Mouse (Mus musculus): ENCODE measurements around the gene Med19. TPM values are rescaled to one million over a fixed set of nuclear protein-coding genes. Genes with fewer than 3 reads are reported as not detected.
"Not testable (repeated sequence)": the region's sequence is repeated elsewhere in the genome, so short reads cannot be mapped to it uniquely, and the experiment has no call there.

The Med19 gene
- polyA plus RNA-seq, 1 experiment from 2014 or later = 28.8 TPM

GRCm38 (mm10) chr2:84669828-84670568 lies 8.2 kb upstream of the Med19 start:
- H3K27me3 ChIP-seq (replicated peaks) = no peaks in the 10 kb centered on the region
- 3% methylated on average over 39 of the region's 39 CpGs for WGBS
- ATAC-seq (ENCODE audit: insufficient number of reproducible peaks, low FRiP score) = peak; percentile 62

DNA sequence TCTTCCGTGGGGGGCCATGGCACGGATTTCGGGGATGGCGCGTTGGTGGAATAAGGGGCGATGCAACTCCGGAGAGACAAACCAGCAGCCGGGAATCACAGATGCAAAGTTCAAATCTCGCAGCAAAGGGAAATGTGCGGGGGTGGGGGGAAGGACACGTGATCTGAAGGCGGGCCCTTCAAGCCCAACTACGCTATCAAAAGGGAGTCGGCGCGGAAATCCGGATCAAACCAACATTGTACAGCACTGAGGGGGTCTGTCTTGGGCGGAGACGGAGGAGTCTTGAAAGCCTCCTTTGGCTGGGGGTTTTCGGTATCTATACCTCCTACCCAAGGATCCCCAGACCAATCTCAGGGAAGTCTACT lies 7.7 kb upstream of the Med19 start, which contains the start of gene Selenoh:
Gene Selenoh, minus strand, starts transcription at position 202 of the 365 bp plus-strand sequence.
- peaks cover 51% of the 10 kb centered on the region for H3K36me3 ChIP-seq
- H3K9me3 ChIP-seq (replicated peaks) = no peaks in the 10 kb centered on the region
- WGBS = 0% methylated on average over 20 of the region's 20 CpGs
- peaks cover 14% of the 10 kb centered on the region for H3K4me1 ChIP-seq (replicated peaks)
- H3K27me3 ChIP-seq (replicated peaks) = no peaks in the 10 kb centered on the region
- peak within 1 kb of the TSS; percentile 80 for H3K4me3 ChIP-seq
- peak within 1 kb of the TSS; percentile 83 for H3K9ac ChIP-seq
- H3K4me2 ChIP-seq = peak within 1 kb of the TSS; percentile 84
- peak within 1 kb of the TSS; percentile 92 for H3K27ac ChIP-seq (ENCODE audit: poor library complexity, severe bottlenecking)
- peak; percentile 91 for ATAC-seq (ENCODE audit: insufficient number of reproducible peaks, low FRiP score)

More at GRCm38 (mm10) chr2:84669828-84670568, 8.2 kb upstream of the Med19 start:
- Histone ChIP-seq H3K9me3 (replicated peaks) (no peaks in the 10 kb centered on the region), H3K4me3 (peak overlapping the region; percentile 80), H3K27ac (ENCODE audit: poor library complexity, severe bottlenecking) (peak overlapping the region; percentile 92), H3K9ac (peak overlapping the region; percentile 83), H3K36me3 (peaks cover 46% of the 10 kb centered on the region), H3K4me1 (replicated peaks) (peaks cover 14% of the 10 kb centered on the region), H3K4me2 (peak overlapping the region; percentile 84)

DNA sequence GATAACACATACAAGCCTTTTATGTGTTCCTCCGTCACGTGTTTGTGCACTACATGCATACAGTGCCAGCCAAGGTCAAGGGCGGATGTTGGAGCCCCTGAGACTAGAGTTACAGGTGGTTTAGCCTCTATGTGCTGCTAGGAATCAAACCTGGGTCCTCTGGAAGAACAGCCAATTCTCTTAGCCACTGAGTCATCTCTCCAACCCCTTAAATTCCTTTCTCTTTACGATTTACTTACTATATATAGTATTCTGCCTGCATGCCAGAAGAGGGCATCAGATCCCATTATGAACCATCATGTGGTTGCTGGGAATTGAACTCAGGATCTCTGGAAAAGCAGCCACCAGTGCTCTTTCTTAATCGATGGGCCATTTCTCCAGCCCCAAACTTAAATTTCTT lies 6.7 kb upstream of the Med19 start:
- H3K9me3 ChIP-seq (replicated peaks); H3K4me2 ChIP-seq; H3K9ac ChIP-seq; H3K4me3 ChIP-seq; H3K27ac ChIP-seq (ENCODE audit: poor library complexity, severe bottlenecking); H3K27me3 ChIP-seq (replicated peaks); ATAC-seq (ENCODE audit: insufficient number of reproducible peaks, low FRiP score): not testable (repeated sequence)
- 68% methylated on average over 4 of the region's 5 CpGs for WGBS
- peaks cover 61% of the 10 kb centered on the region for H3K36me3 ChIP-seq
- peaks cover 19% of the 10 kb centered on the region for H3K4me1 ChIP-seq (replicated peaks)

GRCm38 (mm10) chr2:84677270-84677967 lies 783 bp upstream of the Med19 start:
- Histone ChIP-seq H3K4me3 (peak overlapping the region; percentile 84), H3K27me3 (replicated peaks) (no peaks in the 10 kb centered on the region), H3K4me2 (peak overlapping the region; percentile 83), H3K9ac (peak overlapping the region; percentile 89), H3K27ac (ENCODE audit: poor library complexity, severe bottlenecking) (peak overlapping the region; percentile 70), H3K36me3 (peaks cover 47% of the 10 kb centered on the region), H3K9me3 (replicated peaks) (no peaks in the 10 kb centered on the region), H3K4me1 (replicated peaks) (peaks cover 18% of the 10 kb centered on the region)
- peak; percentile 72 for ATAC-seq (ENCODE audit: insufficient number of reproducible peaks, low FRiP score)
- 9% methylated on average over 22 of the region's 22 CpGs for WGBS

DNA sequence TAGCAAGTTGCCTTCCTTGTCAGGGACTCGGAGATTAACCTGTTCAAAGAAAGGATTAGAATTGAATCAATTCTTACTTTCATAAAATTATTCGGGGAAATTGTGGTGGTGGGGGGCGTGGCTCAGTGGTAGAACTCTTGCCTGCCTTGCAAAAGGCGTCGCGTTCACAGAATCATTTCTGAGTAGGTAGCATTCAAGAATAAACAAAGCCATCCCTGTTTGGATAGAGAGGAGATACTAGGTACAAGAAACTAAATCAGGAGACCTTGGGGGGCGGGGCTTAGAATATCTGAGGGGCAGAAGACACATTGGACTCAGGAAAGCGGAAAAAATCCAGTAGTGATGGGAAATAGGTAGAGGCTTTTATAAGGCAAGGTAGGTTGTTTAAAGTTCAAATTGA lies 814 bp downstream of the Med19 start, which contains the start of gene Tmx2:
Gene Tmx2, minus strand, starts transcription at position 125 of the 400 bp plus-strand sequence.
- Histone ChIP-seq H3K9me3 (replicated peaks) (no peaks in the 10 kb centered on the region), H3K4me3 (peak within 1 kb of the TSS; percentile 84), H3K4me1 (replicated peaks) (peaks cover 24% of the 10 kb centered on the region), H3K9ac (peak within 1 kb of the TSS; percentile 92), H3K27ac (ENCODE audit: poor library complexity, severe bottlenecking) (peak within 1 kb of the TSS; percentile 61), H3K36me3 (peaks cover 33% of the 10 kb centered on the region), H3K27me3 (replicated peaks) (no peaks in the 10 kb centered on the region), H3K4me2 (peak within 1 kb of the TSS; percentile 81)
- 14% methylated on average over 8 of the region's 8 CpGs for whole genome bisulfite sequencing
- ATAC-seq (ENCODE audit: insufficient number of reproducible peaks, low FRiP score) = no peak

- no peak for ATAC-seq (ENCODE audit: insufficient number of reproducible peaks, low FRiP score)
- Histone ChIP-seq H3K36me3 (peaks cover 42% of the 10 kb centered on the region), H3K9me3 (replicated peaks) (no peaks in the 10 kb centered on the region), H3K4me1 (replicated peaks) (peaks cover 13% of the 10 kb centered on the region), H3K27ac (ENCODE audit: poor library complexity, severe bottlenecking) (peak overlapping the region; percentile 51), H3K4me2 (peak overlapping the region; percentile 27), H3K27me3 (replicated peaks) (no peaks in the 10 kb centered on the region), H3K4me3 (no peak overlapping the region), H3K9ac (peak overlapping the region; percentile 40; the same call in 1 of the 2 replicates)
- 26% methylated on average over 6 of the region's 6 CpGs for WGBS
Measured at GRCm38 (mm10) chr2:84682605-84683183, 4.5 kb downstream of the Med19 start.

- H3K36me3 ChIP-seq = peaks cover 84% of the 10 kb centered on the region
- no peak overlapping the region for H3K9ac ChIP-seq
- no peak overlapping the region for H3K4me3 ChIP-seq
- 59% methylated on average over 2 of the region's 2 CpGs for WGBS
- no peak overlapping the region for H3K4me2 ChIP-seq
- H3K27me3 ChIP-seq (replicated peaks) = no peaks in the 10 kb centered on the region
- H3K9me3 ChIP-seq (replicated peaks) = no peaks in the 10 kb centered on the region
- no peak overlapping the region for H3K27ac ChIP-seq (ENCODE audit: poor library complexity, severe bottlenecking)
- H3K4me1 ChIP-seq (replicated peaks) = no peaks in the 10 kb centered on the region
- no peak for ATAC-seq (ENCODE audit: insufficient number of reproducible peaks, low FRiP score)
Measured at GRCm38 (mm10) chr2:84688080-84688844, 10.1 kb downstream of the Med19 start.

DNA sequence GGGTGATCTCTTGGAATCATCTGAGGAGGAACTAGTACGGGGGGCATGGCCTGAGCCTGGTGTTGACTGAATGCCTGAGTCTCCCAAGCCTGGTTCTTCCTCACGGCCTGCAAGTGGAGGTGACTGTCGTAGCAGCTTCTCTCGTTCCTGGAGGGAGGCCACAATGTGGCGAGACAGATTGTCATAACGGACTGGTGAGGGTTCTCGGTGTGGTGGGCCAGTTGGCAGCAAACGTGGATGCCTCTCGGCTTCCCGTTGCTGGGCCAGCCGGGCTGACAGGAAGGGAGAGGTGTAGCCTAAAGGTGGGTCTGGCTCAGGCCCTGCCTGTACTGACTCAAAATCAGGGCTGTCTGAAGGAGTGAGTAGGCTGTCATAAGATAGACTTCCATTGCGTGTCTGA lies 11.8 kb downstream of the Med19 start:
- Histone ChIP-seq H3K4me2 (no peak overlapping the region), H3K4me1 (replicated peaks) (no peaks in the 10 kb centered on the region), H3K4me3 (no peak overlapping the region), H3K9me3 (replicated peaks) (no peaks in the 10 kb centered on the region), H3K9ac (no peak overlapping the region), H3K36me3 (peaks cover 88% of the 10 kb centered on the region), H3K27ac (ENCODE audit: poor library complexity, severe bottlenecking) (no peak overlapping the region), H3K27me3 (replicated peaks) (no peaks in the 10 kb centered on the region)
- ATAC-seq (ENCODE audit: insufficient number of reproducible peaks, low FRiP score) = no peak
- 87% methylated on average over 12 of the region's 12 CpGs for WGBS

GRCm38 (mm10) chr2:84695007-84695695 lies 16.9 kb downstream of the Med19 start:
- H3K4me2 ChIP-seq = no peak overlapping the region
- H3K4me1 ChIP-seq (replicated peaks) = no peaks in the 10 kb centered on the region
- H3K36me3 ChIP-seq = peaks cover 67% of the 10 kb centered on the region
- WGBS = 92% methylated on average over 5 of the region's 5 CpGs
- no peak for ATAC-seq (ENCODE audit: insufficient number of reproducible peaks, low FRiP score)
- no peak overlapping the region for H3K9ac ChIP-seq
- H3K4me3 ChIP-seq = no peak overlapping the region
- no peak overlapping the region for H3K27ac ChIP-seq (ENCODE audit: poor library complexity, severe bottlenecking)
- no peaks in the 10 kb centered on the region for H3K27me3 ChIP-seq (replicated peaks)
- H3K9me3 ChIP-seq (replicated peaks) = no peaks in the 10 kb centered on the region

DNA sequence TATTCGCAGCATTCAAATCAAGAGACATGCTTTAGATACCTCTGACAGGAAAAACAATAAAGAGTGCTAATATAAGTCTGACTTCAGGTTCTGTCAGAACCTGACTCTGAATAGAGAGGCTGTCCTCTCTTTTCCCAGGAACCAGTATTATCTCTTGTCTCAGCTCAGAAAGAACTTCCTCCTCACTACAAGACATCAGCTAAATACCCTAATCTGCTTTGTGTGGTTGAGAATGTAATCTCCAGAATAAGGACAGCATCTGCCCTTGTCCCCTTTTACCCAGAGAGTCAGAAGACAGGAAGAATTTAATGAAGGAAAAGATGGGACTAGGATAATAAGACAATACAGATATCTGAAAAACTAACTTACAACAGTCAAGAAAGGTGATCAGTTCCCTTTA lies 25.3 kb downstream of the Med19 start:
- H3K27ac ChIP-seq (ENCODE audit: poor library complexity, severe bottlenecking) = no peak overlapping the region
- no peaks in the 10 kb centered on the region for H3K27me3 ChIP-seq (replicated peaks)
- H3K9ac ChIP-seq = no peak overlapping the region
- ATAC-seq (ENCODE audit: insufficient number of reproducible peaks, low FRiP score) = no peak
- H3K9me3 ChIP-seq (replicated peaks) = no peaks in the 10 kb centered on the region
- no peak overlapping the region for H3K4me2 ChIP-seq
- WGBS = 64% methylated on average over 1 of the region's 1 CpGs
- H3K4me1 ChIP-seq (replicated peaks) = 0 out of 2 replicates have a peak, but pooled peaks cover 3% of the 10 kb centered on the region
- no peak overlapping the region for H3K4me3 ChIP-seq
- peaks cover 41% of the 10 kb centered on the region for H3K36me3 ChIP-seq
